Mouse (Mus musculus): ENCODE measurements around the gene Sfrp4. TPM values are rescaled to one million over a fixed set of nuclear protein-coding genes. Genes with fewer than 3 reads are reported as not detected.

Sfrp4 gene
- polyA plus RNA-seq, 1 experiment from 2014 or later, result 0.53 TPM

- Histone ChIP-seq H3K36me3 (no peaks in the 10 kb centered on the region), H3K9ac (no peak overlapping the region), H3K27ac (no peak overlapping the region), H3K27me3 (no peaks in the 10 kb centered on the region), H3K4me1 (replicated peaks) (no peaks in the 10 kb centered on the region), H3K4me2 (no peak overlapping the region), H3K9me3 (replicated peaks) (no peaks in the 10 kb centered on the region), H3K4me3 (no peak overlapping the region)
- ATAC-seq (replicated peaks; ENCODE audit: insufficient number of reproducible peaks, insufficient read depth, low FRiP score, low read depth), result no peak
- WGBS, result 69% methylated on average over 2 of the region's 2 CpGs
These were observed 17.4 kb downstream of the Sfrp4 start for GRCm38 (mm10) chr13:19640203-19640851.

- no peak for ATAC-seq (replicated peaks; ENCODE audit: insufficient number of reproducible peaks, insufficient read depth, low FRiP score, low read depth)
- H3K27ac ChIP-seq, result no peak overlapping the region
- H3K36me3 ChIP-seq, result no peaks in the 10 kb centered on the region
- no peak overlapping the region for H3K4me3 ChIP-seq
- 58% methylated on average over 1 of the region's 1 CpGs for WGBS
- H3K4me1 ChIP-seq (replicated peaks), result no peaks in the 10 kb centered on the region
- H3K27me3 ChIP-seq, result no peaks in the 10 kb centered on the region
- H3K9me3 ChIP-seq (replicated peaks), result no peaks in the 10 kb centered on the region
- H3K4me2 ChIP-seq, result no peak overlapping the region
- no peak overlapping the region for H3K9ac ChIP-seq
These were observed 20.6 kb downstream of the Sfrp4 start for GRCm38 (mm10) chr13:19643519-19643918.

GRCm38 (mm10) chr13:19644225-19644624 is 21.3 kb downstream of the Sfrp4 start:
- ATAC-seq (replicated peaks; ENCODE audit: insufficient number of reproducible peaks, insufficient read depth, low FRiP score, low read depth), result no peak
- Histone ChIP-seq H3K27me3 (no peaks in the 10 kb centered on the region), H3K4me2 (no peak overlapping the region), H3K4me3 (no peak overlapping the region), H3K36me3 (no peaks in the 10 kb centered on the region), H3K9ac (no peak overlapping the region), H3K27ac (no peak overlapping the region), H3K9me3 (replicated peaks) (no peaks in the 10 kb centered on the region), H3K4me1 (replicated peaks) (no peaks in the 10 kb centered on the region)
- WGBS, result 65% methylated on average over 2 of the region's 2 CpGs

GRCm38 (mm10) chr13:19649824-19650223 is 26.9 kb downstream of the Sfrp4 start:
- WGBS, result 85% methylated on average over 2 of the region's 2 CpGs
- no peak for ATAC-seq (replicated peaks; ENCODE audit: insufficient number of reproducible peaks, insufficient read depth, low FRiP score, low read depth)

GRCm38 (mm10) chr13:19652405-19652804 is 29.5 kb downstream of the Sfrp4 start:
- H3K9ac ChIP-seq, result no peak overlapping the region
- H3K36me3 ChIP-seq, result no peaks in the 10 kb centered on the region
- no peaks in the 10 kb centered on the region for H3K27me3 ChIP-seq
- H3K4me3 ChIP-seq, result no peak overlapping the region
- no peak overlapping the region for H3K4me2 ChIP-seq
- WGBS, result 83% methylated on average over 2 of the region's 2 CpGs
- no peaks in the 10 kb centered on the region for H3K9me3 ChIP-seq (replicated peaks)
- no peak overlapping the region for H3K27ac ChIP-seq
- ATAC-seq (replicated peaks; ENCODE audit: insufficient number of reproducible peaks, insufficient read depth, low FRiP score, low read depth), result no peak
- H3K4me1 ChIP-seq (replicated peaks), result no peaks in the 10 kb centered on the region

More at GRCm38 (mm10) chr13:19649824-19650223, 26.9 kb downstream of the Sfrp4 start:
- Histone ChIP-seq H3K27ac (no peak overlapping the region), H3K27me3 (no peaks in the 10 kb centered on the region), H3K9me3 (replicated peaks) (no peaks in the 10 kb centered on the region), H3K36me3 (no peaks in the 10 kb centered on the region), H3K4me2 (no peak overlapping the region), H3K4me1 (replicated peaks) (no peaks in the 10 kb centered on the region), H3K4me3 (no peak overlapping the region), H3K9ac (no peak overlapping the region)

GRCm38 (mm10) chr13:19668355-19669140 is 45.6 kb downstream of the Sfrp4 start:
- Histone ChIP-seq H3K4me1 (replicated peaks) (no peaks in the 10 kb centered on the region), H3K27me3 (no peaks in the 10 kb centered on the region), H3K9me3 (replicated peaks) (no peaks in the 10 kb centered on the region), H3K9ac (no peak overlapping the region), H3K4me3 (no peak overlapping the region), H3K36me3 (no peaks in the 10 kb centered on the region), H3K27ac (no peak overlapping the region), H3K4me2 (no peak overlapping the region)
- ATAC-seq (replicated peaks; ENCODE audit: insufficient number of reproducible peaks, insufficient read depth, low FRiP score, low read depth), result no peak
- WGBS, result 79% methylated on average over 4 of the region's 4 CpGs

- Histone ChIP-seq H3K27me3 (no peaks in the 10 kb centered on the region), H3K4me1 (replicated peaks) (no peaks in the 10 kb centered on the region), H3K9ac (no peak overlapping the region), H3K9me3 (replicated peaks) (no peaks in the 10 kb centered on the region), H3K4me3 (no peak overlapping the region), H3K27ac (no peak overlapping the region), H3K36me3 (no peaks in the 10 kb centered on the region), H3K4me2 (no peak overlapping the region)
- no peak for ATAC-seq (replicated peaks; ENCODE audit: insufficient number of reproducible peaks, insufficient read depth, low FRiP score, low read depth)
- WGBS, result 66% methylated on average over 3 of the region's 3 CpGs
These were observed 51.1 kb downstream of the Sfrp4 start for GRCm38 (mm10) chr13:19674025-19674424.

- no peak for ATAC-seq (replicated peaks; ENCODE audit: insufficient number of reproducible peaks, insufficient read depth, low FRiP score, low read depth)
- H3K4me3 ChIP-seq, result no peak overlapping the region
- H3K27ac ChIP-seq, result no peak overlapping the region
- no peaks in the 10 kb centered on the region for H3K9me3 ChIP-seq (replicated peaks)
- H3K9ac ChIP-seq, result no peak overlapping the region
- no peaks in the 10 kb centered on the region for H3K36me3 ChIP-seq
- H3K27me3 ChIP-seq, result no peaks in the 10 kb centered on the region
- no peak overlapping the region for H3K4me2 ChIP-seq
- H3K4me1 ChIP-seq (replicated peaks), result no peaks in the 10 kb centered on the region
These were observed 51.7 kb downstream of the Sfrp4 start for GRCm38 (mm10) chr13:19674601-19675000.

Other genes with a start within 250 kb of the Sfrp4 start
- 67.2 and 70.0 TPM in 2 replicates for gene Stard3nl, start 227.3 kb upstream of the Sfrp4 start, polyA plus RNA-seq (2015; fragmentation: Nextera tagmentation; extraction: Ambion mirVana)
- 31.5 and 31.9 TPM in 2 replicates for gene Epdr1, start 3.2 kb upstream of the Sfrp4 start, polyA plus RNA-seq (2015; fragmentation: Nextera tagmentation; extraction: Ambion mirVana)
- gene Nme8, start 74.7 kb downstream of the Sfrp4 start, polyA plus RNA-seq (2015; fragmentation: Nextera tagmentation; extraction: Ambion mirVana), result 0.41 and 1.2 TPM in 2 replicates
- 0.38 and 0.66 TPM in 2 replicates for gene Gpr141, start 201.2 kb downstream of the Sfrp4 start, polyA plus RNA-seq (2015; fragmentation: Nextera tagmentation; extraction: Ambion mirVana)

Data from heart, embryonic 15.5 days (tissue).